Mouse (Mus musculus) erythroblast, adult 5-6 weeks (primary cell): ENCODE measurements around the gene Col13a1. TPM values are rescaled to one million over a fixed set of nuclear protein-coding genes. Genes with fewer than 3 reads are reported as not detected.

Experiments used
- ATAC-seq: replicated peaks from 2 replicates; pipeline ENCODE4 v1.8.0; 2016; ENCODE audit warnings: moderate number of reproducible peaks, mild to moderate bottlenecking, moderate TSS enrichment, inconsistent platforms; ENCODE audit not compliant: poor library complexity, low FRiP score, severe bottlenecking
- total RNA-seq, 2 experiments: library from RNA; stranded (forward) in 1 of 2; stranded (reverse) in 1 of 2; fragments of 150-400 nt in 1 of 2; fragments of 200-764, 138-1000 nt in 1 of 2; gene quantifications; 2 replicates each; pipeline versions ENCODE4 v1.2.3 to v1.2.4; 2015 to 2017; ENCODE audit warnings: low replicate concordance in 2 of 2

Col13a1 gene
- total RNA-seq, 2 experiments from 2014 or later: not detected

DNA sequence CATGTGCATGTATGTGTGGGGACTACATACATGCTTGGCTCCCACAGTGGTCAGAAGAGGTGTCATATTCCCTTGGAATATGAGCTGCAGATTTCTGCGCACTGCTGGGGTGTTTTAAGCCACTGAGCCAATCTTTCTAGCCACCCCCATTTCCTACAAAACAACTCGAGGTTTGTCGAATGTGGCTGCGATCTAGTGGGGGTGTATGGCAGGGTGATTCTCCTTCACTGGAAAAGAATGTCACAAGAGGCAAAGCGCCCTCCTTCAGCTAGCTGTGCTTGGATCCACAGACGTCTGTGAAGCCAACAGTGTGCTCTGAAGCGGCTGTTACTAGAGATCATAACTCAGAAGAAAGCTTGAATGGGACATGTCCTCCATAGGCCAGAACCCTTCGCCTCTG is 141.6 kb downstream of the Col13a1 start:
- no peak for ATAC-seq

DNA sequence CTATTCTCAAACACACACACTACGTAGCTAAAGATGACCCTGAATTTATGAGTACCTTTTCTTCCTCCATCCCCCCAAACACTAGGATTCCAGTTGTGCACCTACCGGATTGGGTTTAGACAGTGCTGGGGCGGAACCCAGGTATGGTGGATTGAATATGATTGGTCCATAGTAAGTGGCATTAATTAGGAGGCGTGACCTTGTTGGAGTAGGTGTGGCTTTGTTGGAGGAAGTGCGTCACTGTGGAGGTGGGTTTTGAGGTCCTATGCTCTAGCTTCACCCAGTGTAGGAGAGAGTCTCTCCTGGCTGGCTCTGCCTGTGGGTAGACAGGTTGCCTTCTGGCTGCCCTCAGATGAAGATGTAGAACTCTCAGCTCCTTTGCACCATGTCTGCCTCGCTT is 144.6 kb downstream of the Col13a1 start:
- no peak for ATAC-seq

DNA sequence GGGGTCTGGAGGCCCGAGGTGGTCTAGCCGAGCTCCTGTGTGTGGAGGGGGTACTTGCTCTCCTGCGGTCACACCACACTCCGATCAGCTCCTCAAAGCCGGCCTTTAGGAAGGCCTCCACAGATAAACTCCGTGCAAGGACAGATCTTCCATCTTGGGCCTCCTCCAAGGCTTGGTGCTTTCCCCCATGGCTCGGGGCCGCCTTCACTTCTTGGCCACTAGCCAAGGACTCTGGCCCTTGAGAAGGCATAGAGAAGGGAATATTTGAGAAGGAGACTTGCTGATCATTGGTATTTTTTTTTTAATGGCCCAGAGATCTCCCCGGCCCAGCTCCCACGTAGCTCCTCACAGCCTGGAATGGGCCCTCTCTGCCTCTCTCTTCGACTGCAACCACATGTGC is 146.2 kb downstream of the Col13a1 start:
- no peak for ATAC-seq

DNA sequence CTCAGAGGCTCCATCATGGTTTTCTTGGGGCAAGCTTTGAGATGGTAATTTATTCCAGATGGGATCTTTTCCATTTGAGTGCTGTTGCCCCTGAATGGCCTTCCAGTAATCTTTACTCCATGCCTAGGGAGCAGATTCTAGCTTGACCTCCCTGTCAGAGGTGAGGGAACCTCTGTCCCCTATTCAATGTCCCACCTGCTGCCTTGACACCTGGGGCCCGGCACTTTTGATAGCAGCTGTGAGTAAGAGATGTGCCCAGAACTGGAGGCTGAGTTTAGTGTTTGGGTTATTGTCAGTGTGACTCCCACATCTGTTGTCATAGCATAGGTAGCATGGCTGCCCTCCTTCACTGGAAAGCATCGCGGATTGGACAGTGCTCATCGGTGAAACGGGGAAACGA is 147.2 kb downstream of the Col13a1 start:
- ATAC-seq: no peak

DNA sequence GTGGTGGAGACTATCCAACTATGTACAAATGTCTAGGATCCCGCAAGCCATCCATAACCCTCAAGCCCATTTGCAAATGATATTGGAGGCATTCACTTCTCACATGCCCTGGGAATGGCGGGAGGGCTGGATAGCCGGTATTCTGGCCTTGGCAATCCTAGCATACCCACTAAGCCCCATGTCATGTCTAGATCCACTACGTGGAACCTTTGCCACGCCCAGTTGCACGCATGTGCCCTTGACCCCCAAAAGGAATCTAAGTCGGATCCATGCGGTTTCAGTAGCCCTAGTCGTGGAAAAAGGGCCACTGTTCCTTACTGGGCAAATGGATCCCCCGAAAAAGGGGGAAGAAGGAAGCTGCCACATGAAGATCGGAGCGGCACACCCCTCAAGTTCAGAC is 147.7 kb downstream of the Col13a1 start:
- ATAC-seq: no peak

DNA sequence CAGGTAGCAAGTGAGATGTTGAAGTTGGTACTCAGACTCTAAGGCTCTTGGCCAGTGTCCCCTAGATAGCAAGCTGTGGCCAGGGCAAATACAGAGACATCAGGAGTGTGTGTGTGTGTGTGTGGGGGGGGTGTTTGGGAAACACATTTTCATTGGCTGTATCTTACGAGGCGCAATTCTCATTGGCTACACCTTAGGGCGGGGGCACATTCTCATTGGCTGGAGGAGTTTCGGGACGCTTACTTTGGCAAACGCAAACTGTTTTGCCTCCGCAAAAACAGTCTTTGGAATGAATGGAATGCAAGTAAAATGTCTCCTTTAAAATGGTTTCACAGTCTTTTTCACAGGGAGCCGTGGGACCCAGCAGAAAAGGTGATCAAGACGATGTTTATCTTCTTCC is 148.1 kb downstream of the Col13a1 start:
- ATAC-seq: no peak

DNA sequence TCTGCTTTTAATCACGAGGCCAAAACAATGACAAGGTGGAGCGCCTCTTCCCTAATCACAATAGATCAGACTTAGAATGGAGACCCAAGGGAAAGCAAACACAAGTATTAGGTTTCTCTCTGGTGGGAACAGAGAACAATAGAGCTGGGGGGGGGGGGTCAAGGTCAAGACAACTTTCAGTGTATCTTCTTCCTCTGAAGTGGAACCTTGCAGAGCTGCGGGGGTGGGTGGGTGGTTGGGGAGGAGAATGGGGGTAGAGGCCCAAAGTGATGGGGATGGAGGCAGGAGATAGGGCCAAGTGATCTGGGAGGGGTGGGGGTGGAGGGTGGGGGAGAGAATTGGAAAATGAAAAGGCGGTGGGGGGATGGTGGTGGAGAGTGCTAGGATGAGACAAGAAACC is 149.9 kb downstream of the Col13a1 start:
- no peak for ATAC-seq

DNA sequence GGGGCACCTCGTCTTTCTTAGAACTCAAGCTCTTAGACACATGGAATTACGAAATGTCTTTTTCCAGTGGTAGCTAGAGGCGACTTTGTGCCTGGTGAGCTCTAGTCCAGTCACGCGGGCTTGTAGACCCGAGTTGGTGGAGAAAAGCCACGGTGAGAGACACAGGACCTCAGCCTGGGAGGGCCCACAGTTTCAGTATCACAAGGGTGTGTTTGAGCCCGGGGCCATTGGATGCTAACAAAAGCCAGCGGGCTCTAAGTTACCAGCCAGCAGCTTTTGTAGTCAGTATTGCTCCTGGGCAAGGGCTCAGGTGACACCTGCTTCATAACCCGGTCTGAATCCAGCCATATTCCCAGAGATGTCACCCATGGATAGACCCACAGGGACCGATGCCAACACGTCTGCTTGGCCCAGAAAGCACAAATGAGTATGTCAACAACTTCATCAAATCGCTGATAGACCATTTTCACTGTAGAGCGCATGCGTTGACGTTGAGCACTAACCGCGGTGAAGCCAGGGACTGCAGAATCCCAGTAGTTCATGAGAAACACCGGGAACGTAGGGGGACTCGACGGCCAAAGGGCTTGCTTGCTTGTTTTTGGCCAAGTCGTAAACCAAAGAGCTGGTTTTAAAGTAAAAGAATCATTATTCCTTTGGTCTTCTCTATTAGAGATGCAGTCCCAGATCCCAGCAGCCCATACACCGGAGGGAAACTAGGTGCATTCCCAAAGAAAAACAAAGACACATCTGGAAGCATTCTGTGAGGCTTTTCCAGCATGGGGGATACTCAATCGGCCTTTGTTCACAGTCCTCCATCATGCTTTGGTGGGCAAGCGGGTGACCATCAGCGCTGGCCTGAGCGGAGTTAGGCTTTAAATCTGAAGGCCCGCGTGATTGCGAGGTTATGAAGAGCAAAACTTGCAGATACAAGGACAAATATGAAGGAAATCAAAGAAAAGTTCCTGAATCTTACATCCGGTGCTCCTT is 150.7 kb downstream of the Col13a1 start:
- no peak for ATAC-seq

DNA sequence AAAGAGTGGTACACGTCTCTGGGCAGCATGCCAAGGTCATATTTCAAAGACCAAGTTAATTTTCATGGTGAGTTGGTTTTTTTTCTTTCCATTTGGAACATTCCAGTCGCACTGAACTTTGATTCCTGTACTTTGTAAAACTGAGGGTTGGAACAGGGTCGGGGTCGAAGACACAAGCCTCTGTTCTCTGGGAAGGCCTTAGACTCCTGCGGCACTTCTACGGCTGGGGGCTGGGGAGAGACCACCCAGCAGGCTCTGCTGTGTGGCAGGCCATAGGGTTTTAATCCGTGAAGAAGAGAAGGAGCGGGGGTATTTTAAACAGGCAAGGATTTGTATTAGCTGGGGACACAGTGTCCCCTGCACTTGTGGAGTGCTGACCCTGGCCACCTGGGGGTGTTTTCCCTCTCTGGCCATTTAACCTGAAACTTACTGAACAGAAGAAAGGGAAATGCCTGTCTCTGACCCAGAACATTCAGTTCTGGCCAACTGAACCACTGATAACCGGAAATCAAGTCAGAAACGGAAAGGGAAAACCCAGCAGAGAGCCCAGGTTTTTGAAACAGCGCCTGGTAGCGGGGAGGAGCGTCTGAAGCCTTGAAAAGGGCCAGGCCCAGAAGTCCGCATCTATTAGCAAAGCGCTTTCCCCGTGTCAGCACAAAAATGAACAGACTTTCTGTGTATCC is 152.0 kb downstream of the Col13a1 start:
- ATAC-seq: no peak

DNA sequence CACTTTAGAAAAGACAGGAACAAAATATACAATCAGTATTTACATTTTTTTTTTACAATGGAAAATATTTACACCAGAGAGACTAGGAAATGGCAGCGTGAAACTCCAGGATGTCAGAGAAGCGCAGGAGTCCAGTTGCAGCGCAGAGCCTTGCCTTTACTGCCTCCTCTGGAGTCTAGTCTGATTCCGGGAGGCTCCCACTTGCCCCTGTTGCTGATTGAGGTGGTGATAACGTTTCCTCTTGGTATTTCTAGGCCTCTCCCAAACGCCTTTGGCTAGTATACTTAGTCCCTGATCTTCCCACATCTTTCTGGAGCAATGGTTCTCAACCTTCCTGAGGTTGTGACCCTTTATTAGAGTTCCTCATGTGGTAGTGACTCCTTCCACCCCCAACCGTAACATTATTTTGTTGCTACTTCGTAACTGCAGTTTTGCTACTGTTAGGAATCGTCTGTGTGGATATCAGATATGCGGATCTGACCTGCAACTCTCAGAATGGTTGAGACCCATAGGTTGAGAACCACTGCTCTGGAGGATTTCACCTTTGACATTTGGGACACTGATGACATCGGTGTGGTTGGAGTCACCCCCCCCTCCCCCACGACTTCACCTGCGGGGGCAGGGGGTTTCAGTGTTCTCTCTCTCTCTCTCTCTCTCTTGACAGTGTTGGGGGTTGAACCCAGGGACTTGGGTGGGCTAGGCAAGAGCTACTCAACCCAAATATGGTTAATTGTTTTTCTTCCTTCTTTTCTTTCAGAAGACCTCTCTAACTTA is 152.7 kb downstream of the Col13a1 start:
- ATAC-seq: no peak

DNA sequence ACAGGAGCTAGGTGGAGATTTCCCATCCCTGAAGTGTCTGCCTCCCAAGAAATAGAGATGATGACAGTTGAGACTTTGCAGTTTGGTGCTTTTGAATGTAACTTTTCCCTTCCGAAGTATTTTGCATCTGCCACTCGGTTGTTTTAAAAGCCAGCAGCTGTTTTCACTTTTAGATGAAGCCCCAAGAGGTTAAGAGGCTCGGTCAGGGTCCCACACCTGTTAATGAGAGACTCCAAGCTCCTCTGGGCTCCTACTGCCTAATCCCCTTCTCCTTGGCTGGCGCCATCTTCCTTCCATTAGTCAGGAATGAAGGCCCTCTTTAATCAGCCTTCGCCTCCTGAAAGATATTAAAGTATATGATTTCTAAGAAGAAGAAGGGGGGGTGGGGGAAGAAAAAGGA is 153.4 kb downstream of the Col13a1 start:
- no peak for ATAC-seq

DNA sequence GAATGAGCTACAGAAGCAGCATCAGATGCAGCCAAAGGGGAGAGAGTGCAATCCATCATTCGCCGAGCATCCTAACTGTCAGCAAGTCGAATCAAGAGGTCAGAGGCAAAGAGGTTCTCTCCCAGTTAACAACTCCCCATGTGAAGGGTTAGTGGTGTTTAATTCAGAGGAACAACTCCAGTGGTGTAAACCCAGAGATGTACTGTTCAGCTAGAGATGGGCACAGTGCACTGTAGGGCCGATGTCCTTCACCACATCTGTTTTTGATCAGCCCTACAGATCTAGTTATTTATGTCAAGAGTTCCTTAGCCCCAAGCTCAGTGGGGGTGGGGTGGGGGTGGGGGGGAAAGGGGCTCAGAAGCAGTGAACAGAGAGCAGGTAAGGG is 155.2 kb downstream of the Col13a1 start:
- no peak for ATAC-seq

DNA sequence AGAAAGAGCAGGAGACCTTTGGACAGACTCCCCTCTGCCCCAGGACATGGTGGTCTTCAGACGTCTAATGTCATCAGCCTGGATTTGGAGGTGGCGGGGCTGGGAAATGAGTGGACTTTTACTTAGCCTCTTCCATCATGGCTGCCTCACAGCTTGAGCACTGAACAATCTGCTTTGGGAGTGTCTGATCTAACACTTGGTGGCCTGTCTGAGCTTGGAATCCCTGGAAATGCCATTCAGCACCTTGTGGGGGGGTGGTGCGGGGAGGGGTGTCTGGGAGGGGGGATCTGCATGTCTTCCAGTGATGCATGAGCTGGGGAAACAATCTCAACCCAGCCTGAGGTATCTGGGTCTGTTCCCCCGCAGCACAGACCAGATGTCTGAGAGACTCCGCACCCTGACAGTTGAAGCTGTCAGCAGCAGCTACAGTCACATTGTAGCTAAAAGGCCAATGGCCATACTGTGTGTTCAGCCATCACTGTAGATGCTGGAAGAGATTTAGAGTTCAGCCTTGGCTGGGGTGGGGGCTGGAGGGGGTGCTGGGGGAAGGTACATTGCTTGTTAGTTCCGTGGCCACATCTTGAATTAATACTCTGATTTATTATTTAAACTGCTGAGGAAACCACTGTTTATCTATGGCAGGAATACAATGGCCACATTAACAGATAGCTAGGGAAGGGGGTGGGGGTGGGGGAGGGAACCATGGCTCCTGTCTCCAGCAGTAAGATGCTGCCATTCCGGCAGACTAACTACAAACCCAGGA is 155.8 kb downstream of the Col13a1 start:
- no peak for ATAC-seq

DNA sequence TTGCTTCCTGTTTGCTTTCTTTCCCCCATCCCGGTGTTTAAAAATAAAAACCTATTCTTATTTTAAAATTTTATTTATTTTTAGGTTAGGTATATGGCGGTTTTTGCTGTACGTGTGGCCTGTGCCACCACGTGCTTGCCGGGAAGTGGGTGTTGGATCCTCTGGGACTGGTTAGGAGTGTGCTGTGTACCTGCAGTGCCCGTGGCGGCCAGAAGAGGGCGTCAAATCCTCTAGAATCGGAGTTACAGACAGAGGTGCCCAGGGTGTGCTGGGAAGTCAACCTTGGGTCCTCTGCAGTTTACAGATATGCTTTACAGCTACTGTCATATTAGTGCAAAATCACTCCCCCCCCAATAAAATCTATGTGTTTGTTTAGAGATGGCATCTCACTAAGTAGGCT is 158.9 kb downstream of the Col13a1 start:
- no peak for ATAC-seq

DNA sequence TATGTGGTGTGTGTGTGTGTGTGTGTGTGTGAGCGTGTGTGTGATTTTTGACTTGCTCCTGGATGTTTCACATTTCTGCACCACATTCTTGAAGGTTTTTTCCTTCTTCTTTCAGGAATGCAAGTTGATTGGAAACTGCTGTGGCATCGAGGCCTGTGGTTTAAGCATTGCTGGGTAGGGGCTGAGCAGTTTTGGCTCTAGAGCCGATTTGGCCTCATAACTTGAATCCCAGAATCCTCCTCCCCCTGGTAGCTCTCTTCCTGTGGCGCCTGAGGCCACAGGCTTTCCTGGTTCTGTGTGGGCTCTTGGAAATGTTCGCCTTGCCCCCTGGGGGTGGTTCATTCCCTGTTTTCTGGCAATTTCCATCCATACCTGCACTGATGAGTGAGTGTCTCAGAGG is 166.9 kb downstream of the Col13a1 start:
- ATAC-seq: no peak

DNA sequence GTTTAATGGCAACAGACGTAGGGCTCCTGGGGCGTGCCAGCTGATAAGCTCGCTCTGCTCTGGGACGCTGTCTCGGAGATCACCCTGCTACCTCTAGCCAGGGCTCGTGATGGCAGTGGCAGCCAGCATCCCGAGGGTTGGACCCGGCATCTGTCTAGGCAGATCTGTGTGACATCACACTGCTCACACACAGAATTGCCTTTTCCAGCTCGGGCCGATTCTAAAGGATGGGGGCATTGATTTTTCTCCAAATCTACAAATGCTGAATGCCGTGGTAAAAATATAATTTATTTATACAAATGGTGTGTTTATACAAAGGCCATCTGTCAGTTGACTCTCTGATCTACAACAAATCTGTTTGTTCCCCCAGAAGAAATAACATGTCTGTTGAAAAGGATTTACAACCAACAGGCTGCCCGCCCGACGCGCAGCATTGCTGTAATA is 180.8 kb downstream of the Col13a1 start:
- ATAC-seq: no peak

DNA sequence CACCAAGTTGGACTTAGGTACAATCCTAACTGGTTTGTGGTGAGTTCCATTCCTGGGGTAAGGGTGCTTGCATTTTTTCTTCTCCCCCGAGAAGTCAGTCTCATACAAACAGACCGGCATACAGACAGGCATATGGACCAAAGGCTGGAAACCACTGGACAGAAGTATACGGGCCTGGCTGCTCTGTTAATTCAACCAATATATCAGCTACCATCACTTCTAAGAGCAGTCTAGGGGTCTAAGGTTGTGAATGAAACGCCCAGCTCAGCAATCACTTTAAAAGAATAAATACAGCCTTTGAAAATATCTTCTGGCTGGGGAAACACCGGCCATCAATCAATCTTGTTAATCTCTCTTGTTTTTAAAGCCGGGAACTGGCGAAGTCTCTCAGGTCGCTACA is 183.4 kb downstream of the Col13a1 start:
- no peak for ATAC-seq

DNA sequence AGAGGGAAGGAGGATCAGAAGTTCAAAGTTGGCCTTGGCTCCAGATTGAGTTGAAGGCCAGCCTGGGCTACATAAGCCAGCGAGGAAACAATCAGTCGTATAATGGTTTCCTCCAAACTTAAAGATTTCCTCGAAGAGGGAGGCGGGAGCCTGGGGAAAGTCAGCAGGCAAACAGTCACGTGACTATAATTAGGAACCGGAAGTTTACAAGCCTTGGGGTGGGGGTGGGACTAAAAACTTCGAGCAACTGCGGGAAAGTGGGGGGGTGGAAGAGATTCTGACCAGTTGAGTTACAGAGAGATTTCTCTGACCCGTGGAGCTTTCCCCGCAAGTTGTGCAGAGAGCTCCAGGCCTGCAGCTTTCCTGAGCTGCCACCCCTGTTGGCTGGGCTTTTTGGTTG is 183.9 kb downstream of the Col13a1 start:
- ATAC-seq: no peak

DNA sequence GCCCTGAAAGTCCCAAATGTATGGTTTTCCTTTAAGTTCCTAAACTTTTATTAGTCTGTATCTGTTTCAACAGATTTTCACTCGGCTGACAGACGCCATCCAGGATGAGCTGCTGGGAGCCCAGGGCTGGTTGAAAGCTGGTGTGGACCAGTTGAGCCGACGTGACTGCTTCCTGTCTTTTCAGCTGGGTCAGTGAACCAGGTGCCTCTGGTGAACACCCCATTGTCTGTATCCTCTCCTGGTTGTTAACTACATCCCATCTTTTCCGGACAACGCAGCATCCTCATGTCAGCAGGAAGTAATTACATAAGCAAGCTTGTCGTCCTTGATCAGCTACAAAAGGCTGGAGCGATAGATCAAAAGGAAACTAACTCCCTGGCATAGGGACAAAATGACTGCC is 185.9 kb downstream of the Col13a1 start:
- no peak for ATAC-seq

DNA sequence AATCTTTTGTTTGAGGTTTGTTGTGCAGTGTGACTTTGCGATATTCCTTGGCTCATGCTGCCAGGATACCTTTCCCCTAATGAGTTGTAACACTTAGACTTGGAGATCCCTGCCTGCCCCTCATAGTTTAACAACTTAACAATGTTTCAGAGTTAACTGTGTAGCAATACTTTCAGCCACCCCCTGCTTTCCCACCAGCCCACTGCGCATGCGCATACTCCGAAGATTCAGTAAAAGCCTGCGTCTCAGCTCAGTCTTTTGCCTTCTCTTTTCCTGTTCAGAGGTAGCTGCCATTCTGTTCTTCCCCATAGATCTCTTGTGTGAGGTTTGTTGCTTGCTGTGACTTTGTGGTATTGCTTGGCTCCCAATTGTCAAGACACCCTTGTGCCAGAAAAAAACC is 190.4 kb downstream of the Col13a1 start:
- no peak for ATAC-seq
